Mouse (Mus musculus): ENCODE measurements at regions not wholly inside any gene's neighbourhood (a gene's known extent, or its start where the extent isn't known, plus 50 kb on each side); places are given as distances from the start of the nearest gene placed in this dataset.

GRCm38 (mm10) chr3:21878396-21878795, 198.1 kb upstream of the Tbl1xr1 start:
- TF ChIP-seq CTCF (IDR thresholded peaks at IDR 0.05; ENCODE audit: low read depth) = no peak
- TF ChIP-seq EP300 (IDR thresholded peaks at IDR 0.05; ENCODE audit: low read depth) = no peak

Measured in liver, embryonic 14.5 days (tissue).